Mouse (Mus musculus): ENCODE data around the gene Eno2.

Gene Eno2

DNA sequence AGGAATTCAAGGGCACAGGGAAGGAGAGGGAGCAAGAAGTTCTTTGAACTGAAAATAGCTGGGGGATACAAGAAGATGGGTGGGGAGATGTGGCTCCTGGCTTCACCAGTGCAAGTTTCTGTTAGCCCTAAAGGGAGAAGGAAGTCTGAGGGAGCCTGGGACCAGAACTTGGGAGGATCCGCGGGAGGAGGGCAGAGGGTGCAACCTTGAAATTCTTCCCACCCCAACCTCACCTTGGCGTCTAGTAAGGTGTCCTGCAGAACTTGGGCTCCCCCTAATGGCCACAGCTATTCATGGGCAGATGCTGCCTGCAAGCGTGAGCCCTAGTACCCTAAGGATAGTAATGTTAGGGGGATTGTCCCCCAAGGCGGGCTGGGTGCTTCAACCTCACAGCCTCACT is 10.2 kb downstream of the Eno2 start:
- DNase-seq, result peak; percentile 63 to 73

DNA sequence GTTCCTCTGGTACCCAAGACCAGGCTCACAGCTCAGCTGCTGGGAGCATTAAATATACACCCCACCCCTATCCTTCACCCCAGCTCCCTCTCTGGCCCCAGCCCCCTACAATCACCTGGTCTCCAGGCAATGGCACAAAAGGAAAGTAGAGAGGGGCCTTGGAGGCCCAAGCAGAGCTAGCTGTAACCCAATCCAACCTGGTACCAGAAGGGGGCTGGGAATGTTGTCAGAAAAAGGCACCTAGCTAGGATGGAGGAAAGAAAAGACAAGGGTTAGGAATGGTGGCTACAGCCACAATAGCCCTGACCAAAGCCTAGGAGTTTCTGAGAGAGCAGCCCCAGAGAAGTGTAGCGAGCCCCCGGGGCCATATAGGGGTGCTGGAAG is 10.6 kb downstream of the Eno2 start:
- DNase-seq, result no peak

DNA sequence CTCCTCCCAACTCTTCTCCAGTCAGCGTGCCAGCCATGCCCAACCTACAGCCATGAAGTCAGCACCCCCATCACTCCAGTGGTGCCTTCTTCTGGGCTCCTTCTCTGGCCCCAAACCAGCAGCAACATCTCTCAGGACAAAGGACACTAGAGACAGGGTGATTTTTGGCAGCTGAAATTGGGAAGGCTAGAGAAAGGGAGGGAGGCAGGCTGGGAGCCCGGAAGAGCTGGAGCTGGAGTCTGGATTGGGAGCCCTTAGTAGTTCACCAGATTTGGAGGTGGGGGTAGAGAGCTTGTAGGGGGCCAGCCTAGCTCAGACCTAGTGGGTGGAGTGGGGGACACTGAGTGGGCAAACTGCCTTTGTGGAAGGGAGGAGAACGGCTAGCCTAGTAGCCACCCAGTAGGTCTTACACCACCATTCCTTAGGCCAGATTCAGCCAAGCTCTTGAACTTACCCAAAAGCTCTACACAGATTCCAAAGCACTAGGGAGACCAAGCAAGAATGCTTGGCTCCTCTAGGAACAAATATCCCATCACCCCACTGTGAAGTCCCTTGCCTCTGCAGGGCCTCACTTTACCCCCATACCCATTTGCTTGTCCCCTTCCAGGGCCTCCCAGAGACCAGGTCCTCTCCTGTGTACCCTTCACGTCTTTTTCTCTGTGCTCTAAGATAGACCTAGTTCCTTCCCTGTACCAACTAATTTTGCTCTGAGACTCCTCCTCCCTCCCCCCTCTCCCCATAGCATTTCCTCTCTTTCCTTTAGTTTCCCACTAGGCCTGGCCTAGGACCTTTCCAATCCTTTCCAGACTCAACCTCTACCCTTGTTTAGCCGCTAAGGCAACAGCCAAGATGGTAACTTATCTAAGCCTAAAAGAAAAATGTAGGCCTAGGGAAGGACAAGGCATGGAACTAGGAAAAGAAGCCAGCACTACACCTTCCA is 11.3 kb downstream of the Eno2 start:
- DNase-seq, result no peak

DNA sequence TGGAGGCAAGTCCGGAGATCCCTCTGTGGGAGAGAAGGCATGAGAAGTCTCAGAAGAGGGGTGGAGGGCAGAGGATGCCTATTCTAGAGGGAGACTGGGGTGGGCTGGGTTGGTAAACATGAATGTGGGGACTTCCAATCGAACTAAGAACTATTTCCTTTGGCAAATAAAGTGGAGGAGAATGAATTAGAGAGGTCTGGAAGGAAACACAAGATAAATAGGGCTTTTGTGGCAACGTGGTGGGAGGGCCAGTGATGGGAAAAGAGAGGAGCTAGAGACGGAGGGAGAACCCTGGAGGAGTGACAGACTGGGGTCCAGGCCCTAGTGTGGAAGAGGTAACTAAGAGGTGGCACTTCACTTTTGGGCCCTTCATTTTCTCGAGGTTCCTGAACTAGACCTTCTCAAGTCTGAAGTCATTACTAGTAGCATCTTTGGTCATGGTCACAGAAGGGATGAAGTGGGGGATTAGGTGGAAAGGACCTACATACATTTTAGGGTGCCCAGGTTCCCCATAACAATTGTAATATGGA is 12.1 kb downstream of the Eno2 start:
- DNase-seq, result no peak

DNA sequence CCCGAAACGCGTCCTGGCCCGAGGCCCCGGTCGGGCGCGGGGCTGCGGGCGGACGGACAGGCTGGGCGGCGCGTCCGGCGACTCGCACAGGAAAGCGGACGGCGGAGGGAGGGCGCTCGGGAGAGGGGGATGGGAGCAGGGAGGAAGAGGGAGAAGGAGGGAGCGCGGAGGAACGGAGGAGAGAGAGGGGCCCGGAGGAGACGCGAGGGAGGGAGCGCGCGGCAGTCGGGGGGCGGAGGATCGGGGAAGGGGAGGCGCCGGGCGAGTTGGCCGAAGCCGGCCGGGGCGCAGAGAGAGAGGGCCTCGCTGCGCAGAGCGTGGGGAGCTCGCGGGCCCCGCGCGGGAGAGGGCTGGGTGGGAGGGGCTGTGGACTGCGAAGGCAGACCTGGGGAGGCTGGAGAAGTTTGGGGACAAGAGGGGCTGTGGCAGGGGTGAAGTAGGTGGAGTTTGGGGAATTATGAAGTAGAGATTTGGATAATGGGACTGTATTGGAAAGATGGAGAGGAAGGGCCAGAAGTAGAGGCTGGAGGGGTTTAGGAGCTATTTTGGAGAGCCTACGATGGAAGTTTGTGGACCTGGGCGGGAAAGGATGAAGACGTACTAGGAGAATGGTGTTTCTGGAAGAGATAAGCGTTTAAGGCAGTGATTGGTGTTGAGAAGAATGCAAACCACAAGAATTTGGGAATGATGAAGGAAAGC is 12.7 kb downstream of the Eno2 start:
- peak; percentile 47 to 52 for DNase-seq

DNA sequence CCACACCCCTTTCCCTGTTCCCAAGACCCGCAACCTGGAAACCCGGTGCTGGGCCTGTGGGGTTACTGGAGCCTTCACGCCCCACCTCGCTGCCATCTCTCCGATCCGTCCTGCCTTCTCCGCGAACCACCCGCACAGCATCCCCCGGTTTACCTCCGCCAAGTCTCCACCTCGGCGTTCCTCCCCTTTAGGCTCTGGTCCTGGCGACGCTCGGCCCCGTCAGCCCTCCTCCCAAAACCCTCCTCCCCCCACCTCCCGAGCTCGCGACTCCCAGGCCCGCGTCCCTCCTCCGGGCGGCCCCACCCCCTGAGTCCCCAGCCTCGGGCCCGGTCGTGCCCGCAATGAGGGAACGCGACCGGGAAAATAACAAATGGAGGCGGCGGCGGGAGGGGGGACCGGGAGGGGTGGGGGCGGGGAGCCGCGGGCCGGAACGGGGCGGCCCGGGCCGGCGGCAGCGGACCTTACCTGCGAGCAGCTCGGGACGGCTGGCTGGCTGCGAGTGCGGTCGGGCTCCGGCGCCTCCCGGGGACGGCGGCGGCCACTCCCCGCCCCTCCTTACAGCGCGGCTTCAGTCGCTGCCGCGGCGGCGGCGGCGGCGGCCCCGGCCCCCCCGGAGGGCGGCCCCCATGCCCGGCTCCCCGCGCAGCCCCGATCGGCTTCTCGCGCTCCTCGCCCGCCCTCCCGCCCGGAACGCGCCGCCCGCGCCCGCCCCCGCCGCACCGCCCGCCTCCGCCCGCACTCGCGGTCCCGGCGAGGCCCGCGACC is 13.5 kb downstream of the Eno2 start, which contains the start of the genes Gm45234 and Atn1:
Gene Gm45234 (minus strand): TSS at position 191 of the 765 bp plus-strand sequence.
Gene Atn1 (minus strand): TSS at position 694 of the 765 bp plus-strand sequence.
- no peak for DNase-seq

DNA sequence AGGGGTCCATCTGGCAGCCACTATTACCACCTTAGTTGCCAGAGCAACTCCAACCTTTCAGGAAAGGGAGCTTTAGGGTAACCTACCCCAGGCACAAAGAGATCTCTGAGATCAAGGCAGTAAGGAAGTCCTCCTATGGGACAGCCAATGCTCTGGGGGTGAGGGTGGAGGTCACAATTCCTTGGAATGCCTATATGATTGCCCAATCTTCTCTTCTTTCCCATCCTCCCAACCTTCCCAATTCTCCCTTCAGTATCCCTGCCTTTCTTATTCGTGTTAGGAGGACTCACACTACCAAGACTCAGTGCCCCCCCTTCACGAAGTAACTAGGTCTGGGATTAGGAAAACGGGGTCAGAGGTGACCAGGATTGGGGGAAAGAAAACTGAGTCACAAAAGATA is 14.2 kb downstream of the Eno2 start:
- no peak for DNase-seq

DNA sequence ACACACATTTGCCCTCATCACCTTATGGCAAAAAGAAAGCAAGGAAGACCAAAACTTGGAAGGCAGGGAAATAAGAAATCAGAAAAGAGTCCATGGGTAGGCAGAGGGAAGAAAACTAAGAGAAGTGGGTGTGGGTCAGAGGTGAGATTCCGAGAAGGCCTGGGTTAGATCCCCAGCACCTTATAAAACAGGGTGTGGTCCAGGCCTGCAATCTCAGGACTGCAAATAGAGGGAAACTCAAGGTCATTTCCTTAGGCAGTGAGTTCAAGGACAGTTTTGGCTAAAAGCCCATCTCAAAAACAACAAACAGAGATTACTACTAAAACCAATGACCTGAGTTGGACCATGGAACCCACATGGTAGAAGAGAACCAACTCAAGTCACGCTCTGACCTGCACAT is 15.6 kb downstream of the Eno2 start:
- no peak for DNase-seq

DNA sequence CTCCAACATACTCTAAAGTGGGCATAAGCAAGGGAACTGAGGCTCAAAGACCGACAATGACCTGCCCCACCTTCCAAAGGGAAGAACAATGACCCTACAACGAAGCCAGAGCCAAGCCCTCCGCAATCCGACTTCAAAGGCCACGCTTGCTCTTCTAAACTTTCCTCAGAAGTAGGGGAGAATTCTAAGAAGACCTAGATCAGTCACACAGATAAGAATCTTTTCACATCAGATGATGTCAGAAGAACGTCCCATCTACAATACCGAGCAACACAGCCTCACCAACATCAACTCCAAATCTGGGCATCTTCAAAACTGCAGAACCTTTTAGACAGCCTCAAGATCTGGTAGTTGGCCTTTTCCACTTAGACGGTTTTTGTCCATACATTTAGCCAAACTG is 19.1 kb downstream of the Eno2 start:
- no peak for DNase-seq

DNA sequence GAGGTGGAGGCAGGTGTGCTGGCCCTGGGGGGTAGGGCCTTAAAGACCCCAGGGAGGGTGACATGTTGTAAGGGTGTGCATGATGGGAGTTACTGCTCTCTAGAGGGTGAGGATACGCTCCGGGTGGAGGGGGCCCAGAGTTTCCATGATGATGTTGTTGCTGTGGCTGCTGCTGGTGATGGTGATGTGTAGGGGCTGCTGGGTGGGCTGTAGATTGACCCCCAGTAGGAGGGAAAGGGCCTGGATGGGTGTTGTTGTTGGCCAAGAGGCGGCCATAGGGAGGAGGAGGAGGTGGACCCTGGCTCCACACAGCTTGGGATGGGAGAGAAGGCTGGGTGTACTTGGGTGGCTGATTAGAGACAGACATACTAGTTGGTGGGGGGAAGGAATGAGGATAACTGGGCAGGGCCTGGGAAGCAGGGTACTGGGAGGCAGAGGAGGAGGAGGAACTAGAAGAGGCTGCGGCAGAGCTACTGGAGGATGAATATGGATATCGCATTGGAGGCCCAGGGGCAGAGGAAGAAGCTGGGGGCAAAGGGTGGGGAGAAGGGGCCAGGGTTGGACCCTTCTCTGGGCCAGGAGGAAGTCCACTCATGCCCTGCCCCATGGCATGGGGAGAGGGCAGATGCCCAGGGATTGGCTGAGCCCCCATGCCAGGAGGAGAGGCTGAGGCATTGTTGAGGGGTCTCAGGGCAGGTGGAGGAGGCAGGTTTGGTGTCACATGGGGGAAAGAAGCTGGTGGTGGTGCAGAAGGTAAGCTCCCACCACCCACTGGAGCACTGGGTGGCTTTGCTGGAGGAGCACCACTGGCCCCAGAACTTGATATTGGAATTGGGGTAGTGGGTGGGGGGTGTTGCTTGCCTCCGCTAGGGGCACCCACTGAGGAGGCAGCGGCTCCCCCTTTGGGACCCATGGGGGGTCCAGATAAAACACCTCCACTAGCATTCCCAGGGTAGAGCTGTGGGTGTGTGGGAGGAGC is 22.5 kb downstream of the Eno2 start:
- DNase-seq, result peak in 1 of 2 experiments; percentile 12

DNA sequence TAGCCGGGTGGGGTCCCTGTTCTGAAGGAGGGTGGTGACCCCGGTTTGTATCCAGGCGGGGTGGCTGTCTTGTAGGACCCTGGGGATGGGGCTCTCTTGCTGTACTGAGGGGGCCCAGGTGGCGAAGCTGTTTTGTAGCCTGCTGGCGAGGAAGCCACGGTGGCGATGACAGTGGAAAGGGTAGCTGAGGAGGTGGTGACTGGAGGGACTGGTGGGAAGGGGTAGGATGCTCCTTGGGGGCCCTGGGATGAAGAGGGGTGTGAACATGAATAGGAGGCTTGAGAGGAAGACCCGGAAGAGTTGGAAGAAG is 23.2 kb downstream of the Eno2 start:
- DNase-seq, result peak in 1 of 2 experiments; percentile 45

DNA sequence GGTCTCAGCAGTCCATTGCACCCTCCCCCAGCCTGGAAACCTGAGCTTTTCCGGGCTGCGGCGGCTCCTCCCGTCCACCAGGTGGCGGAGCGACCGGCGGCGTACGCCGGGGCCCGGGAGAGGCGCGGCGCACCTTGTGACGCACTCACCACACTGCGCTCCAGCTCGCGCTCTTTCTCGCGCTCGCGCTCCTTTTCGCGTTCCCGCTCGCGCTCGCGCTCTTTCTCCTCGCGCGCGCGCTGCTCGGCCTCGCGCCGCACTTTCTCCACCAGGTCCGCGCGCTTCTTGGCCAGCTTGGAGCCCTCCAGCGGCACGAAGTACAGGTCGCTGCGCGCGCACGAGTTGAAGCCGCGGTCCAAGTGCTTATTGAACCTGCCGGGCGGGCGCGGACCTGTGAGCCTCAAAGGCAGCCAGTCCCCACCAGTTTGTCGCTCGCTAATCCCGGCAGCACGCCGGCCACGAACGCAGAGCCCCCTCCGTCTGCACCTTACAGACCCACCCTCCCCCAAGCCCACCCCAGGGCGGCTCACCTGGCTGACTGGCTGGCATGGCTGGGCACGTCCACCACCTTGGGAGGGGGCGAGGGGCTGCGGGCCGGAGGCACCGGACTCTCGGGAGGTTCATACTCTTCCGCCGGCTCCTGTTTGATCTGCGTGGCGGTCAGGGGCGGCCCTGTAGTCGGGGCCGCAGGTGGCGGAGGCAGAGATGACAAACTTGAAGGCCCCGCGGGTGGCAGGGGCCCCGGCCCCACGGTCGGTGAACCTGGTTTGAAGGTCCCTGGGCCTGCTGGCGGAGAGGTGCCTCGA is 23.8 kb downstream of the Eno2 start:
- peak; percentile 88 for DNase-seq

DNA sequence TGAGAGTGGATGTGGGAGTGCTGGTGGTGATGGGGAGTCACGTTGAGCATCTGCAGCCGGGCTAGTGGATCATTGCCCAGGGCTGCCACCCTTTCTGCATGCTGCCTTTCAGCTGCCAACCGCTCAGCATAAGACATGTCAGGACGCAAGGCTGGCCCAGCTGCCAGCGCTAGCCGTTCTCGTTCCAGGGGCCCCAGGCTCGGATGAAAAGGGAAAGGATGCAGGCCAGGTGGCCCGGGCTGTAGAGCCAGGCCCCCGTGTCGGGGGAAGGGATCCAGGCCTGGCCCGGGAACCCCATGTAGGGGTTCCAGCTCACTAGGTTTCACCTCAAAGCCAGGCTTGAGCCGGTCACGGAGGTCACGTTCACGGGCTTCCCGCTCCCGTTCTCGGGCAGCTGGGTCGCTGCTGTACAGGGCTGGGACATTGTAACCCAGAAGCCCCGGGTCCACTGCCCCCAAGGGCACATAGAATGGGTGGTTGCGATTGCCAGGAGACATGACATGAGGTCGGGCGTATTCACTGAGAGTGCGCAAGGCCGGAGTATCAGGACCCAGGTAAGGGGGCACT is 24.6 kb downstream of the Eno2 start:
- DNase-seq, result peak in 1 of 2 experiments; percentile 62

DNA sequence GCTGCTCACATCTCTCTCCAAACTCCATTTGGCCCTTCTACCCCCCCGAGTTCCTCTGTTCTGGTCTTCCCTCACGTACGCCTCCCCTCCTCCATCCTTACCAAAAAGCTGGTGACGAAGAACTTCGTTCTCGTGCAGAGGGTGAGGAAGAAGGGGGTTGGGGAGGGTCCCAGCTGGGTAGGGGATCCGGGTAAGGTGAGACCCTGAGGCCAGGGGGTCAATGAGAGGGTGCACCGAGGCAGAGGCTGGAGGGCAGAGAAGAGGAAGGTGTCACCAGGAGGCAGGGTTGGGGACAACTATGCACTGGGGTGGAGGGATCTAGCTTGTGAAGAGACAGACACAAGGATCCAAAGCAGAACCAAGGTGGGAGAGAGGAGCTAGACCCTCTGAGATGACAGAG is 25.8 kb downstream of the Eno2 start:
- peak in 1 of 2 experiments; percentile 14 for DNase-seq

DNA sequence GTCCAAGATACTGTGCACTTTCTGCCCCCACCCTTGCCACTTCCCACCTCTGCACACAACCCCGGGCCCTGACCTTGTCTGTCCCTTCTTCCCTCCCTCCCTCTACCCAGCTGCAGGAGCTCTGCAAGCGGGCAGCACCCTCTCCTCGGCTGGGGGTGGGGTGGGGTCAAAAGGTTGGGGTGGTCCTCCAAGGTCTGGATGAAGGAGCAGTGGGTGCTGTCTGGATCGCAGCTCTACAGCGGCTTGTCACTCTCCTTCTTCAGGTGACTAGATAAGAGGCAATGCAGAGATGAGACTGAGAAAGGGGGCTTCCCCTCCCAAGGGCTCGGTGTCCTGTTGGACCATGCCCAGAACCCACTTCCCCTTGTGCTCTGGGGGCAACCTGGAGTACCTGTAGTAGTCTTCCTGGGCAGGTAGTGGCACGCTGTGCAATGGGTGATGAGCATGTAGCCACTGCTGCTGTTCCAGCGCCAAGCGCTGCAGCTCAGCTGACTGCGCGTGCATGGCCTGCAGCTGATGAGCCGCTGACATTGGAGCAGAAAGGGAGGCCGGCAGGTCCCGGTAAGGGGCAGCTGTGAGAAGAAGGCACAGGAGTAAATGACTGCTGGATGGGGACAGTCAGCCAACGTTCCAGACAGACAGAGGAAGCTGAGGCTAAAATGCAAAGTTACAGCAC is 26.5 kb downstream of the Eno2 start:
- peak in 1 of 2 experiments; percentile 10 for DNase-seq

DNA sequence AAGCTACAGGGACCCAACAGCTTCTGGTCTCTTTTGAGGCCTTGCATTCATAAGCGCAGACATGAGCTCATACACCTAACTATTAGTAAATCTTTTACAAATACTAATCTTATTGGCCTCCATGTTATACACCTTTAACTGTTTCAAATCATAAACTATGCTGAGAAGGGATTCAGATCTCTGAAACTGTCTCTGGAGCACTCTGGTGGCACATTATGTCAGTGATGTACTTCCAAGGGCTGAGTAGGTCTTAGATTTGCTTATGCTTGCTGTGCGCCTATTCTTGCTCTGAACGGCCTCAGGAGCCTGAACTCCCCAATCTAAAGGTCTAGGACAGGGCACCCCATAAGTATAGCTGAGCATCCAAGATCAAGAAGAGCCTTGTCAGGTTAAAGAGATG is 27.6 kb downstream of the Eno2 start:
- no peak for DNase-seq

DNA sequence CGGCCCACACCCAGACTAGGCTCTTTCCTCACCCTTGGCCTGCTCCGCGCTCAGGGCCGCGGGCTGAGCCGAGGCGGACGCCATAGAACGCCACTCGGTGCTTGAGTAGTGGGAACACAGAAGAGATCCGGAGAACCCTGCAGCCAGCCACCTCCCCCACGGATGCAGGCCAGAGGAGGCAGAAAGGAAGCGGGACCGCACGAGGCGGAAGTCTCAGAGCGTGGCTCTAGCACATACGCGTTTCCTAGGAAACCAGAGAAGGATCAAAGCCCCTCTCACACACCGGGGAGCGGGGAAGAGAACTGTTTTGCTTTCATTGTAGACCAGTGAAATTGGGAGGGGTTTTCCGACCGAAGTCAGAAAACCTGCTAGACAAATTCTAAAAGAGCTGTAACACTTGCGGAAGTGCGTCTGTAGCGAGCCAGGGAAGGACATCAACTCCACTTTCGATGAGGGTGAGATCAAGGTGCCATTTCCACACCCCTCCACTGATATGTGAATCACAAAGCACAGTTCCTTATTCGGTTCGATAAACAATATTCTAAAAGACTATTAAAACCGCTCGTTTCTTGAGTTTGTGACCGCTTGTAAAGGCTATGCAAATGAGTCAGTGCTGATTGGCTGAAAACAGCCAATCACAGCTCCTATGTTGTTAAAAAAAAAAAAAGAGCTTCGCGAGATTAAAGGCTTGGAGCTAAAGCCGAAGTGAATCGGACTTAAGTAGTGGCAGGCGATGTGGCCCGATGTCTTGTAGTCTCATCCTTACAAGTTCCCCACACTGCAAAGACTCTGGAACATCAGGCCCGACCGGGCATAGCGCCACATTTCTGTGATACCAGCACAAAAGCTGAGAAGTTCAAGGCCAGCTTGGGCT is 28.3 kb downstream of the Eno2 start, which contains the start of gene Grcc10:
Gene Grcc10 (minus strand): TSS at position 487 of the 874 bp plus-strand sequence.
- DNase-seq, result peak; percentile 89 to 95

DNA sequence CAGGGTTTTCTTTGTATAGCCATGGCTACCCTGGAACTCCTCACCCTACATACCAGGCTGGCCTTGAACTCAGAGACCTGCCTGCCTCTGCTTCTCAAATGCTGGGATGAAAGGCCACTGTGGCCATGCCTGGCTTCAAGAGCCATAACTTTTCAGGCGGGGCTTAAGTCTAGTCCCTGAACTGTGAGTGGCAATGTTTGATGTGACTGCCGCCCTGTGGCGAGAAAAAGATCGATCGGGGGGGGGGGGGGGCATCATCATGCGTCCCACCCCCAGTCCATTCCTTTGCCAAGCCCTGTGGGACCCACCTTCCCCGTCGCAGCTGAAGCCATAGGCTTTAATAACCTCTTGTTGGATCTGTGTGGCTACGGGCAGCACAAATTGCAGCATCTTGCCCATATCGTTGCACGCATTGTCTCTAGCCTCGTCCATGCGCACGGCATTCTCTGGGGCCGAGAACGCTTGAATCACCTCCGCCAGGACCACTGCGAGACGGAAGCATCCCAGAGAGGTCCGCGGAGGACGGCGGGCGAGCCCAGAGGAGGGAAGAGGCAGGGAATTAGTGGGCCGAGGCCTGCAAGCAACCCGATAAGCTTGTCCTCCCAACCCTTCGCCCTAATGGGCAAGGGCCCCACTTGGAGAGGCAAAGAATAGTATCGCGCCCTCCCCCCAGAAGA is 29.1 kb downstream of the Eno2 start:
- DNase-seq, result peak; percentile 55 to 59
